Mouse (Mus musculus) activated CD4-positive, CD25-positive, alpha-beta regulatory T cell, adult 4 months (primary cell): ENCODE data around the gene Hist2h2ac. TPM values are rescaled to one million over a fixed set of nuclear protein-coding genes. Genes with fewer than 3 reads are reported as not detected.

Experiments used
- ATAC-seq: one replicate; pipeline ENCODE4 v1.8.0; 2017
- polyA plus RNA-seq, 2 experiments: library from polyadenylated mRNA; unstranded; fragments of 100-300 nt; shearing (Covaris generic); gene quantifications; one replicate each; pipeline ENCODE4 v1.2.1; 2017

The Hist2h2ac gene
- polyA plus RNA-seq: 10 to 100 TPM in 1 of 2 experiments, 1 to 10 TPM in 1; 5.3 to 11.8 TPM

- peak; percentile 75 for ATAC-seq
Observed at GRCm38 (mm10) chr3:96220765-96221639, at the start of gene Hist2h2ac, which contains the start of gene Hist2h2be. Hist2h2ac (minus strand) TSS chr3:96220880. Hist2h2be (plus strand) TSS chr3:96221119.

- ATAC-seq: peak; percentile 86
Observed at GRCm38 (mm10) chr3:96269511-96270474, 49.1 kb upstream of the Hist2h2ac start, which contains the start of gene Hist2h2bb. Hist2h2bb (plus strand) TSS chr3:96269752.

- peak; percentile 11 for ATAC-seq
Observed at GRCm38 (mm10) chr3:96268776-96269378, 48.2 kb upstream of the Hist2h2ac start.

- ATAC-seq: peak; percentile 33
Observed at GRCm38 (mm10) chr3:96268051-96268775, 47.5 kb upstream of the Hist2h2ac start, which contains the start of gene Hist2h3b. Hist2h3b (plus strand) TSS chr3:96268654.

GRCm38 (mm10) chr3:96267541-96267940, 46.9 kb upstream of the Hist2h2ac start:
- ATAC-seq: no peak

GRCm38 (mm10) chr3:96266132-96266710, 45.5 kb upstream of the Hist2h2ac start:
- no peak for ATAC-seq

- no peak for ATAC-seq
Observed at GRCm38 (mm10) chr3:96264404-96264949, 43.8 kb upstream of the Hist2h2ac start.

GRCm38 (mm10) chr3:96263558-96264403, 43.1 kb upstream of the Hist2h2ac start:
- ATAC-seq: peak; percentile 25

- ATAC-seq: peak; percentile 83
Observed at GRCm38 (mm10) chr3:96262979-96263550, 42.4 kb upstream of the Hist2h2ac start, which contains the start of gene Hist2h4. Hist2h4 (minus strand) TSS chr3:96263311.

- ATAC-seq: peak; percentile 57
Observed at GRCm38 (mm10) chr3:96262216-96262875, 41.7 kb upstream of the Hist2h2ac start.

- ATAC-seq: no peak
Observed at GRCm38 (mm10) chr3:96261623-96262022, 40.9 kb upstream of the Hist2h2ac start.

GRCm38 (mm10) chr3:96260220-96260619, 39.5 kb upstream of the Hist2h2ac start:
- no peak for ATAC-seq

GRCm38 (mm10) chr3:96257190-96257589, 36.5 kb upstream of the Hist2h2ac start:
- ATAC-seq: no peak

- no peak for ATAC-seq
Observed at GRCm38 (mm10) chr3:96255926-96256593, 35.4 kb upstream of the Hist2h2ac start.

GRCm38 (mm10) chr3:96254683-96255355, 34.1 kb upstream of the Hist2h2ac start:
- ATAC-seq: no peak

- ATAC-seq: no peak
Observed at GRCm38 (mm10) chr3:96251787-96252186, 31.1 kb upstream of the Hist2h2ac start.

- no peak for ATAC-seq
Observed at GRCm38 (mm10) chr3:96250890-96251289, 30.2 kb upstream of the Hist2h2ac start.

GRCm38 (mm10) chr3:96249034-96249345, 28.3 kb upstream of the Hist2h2ac start:
- ATAC-seq: no peak
